In genomic region chr2:28165570-28165969, GRCm38 (mm10) we compare ENCODE assay signal across 26 mouse cellular contexts. TPM values are rescaled to one million over a fixed set of nuclear protein-coding genes. Genes with fewer than 3 reads are reported as not detected.
DNase-seq lines count a peak whose midpoint lies in the region; ATAC-seq and TF ChIP-seq lines count a peak whose summit lies in the region.
"Had no signal": no experiment of that assay in that cellular context is flagged by ENCODE, and none has a peak within 500 bp of the region (broad histone marks: within the 10 kb centered on the region; RNA-seq: fewer than 3 reads in every experiment).

No protein-coding gene starts in this region.

- H3K9me3 ChIP-seq in forebrain, embryonic 10.5 days, result no peaks in the 10 kb centered on the region
- H3K9me3 ChIP-seq in forebrain, embryonic 16.5 days (ENCODE audit: control insufficient read depth, low read length), result no peaks in the 10 kb centered on the region
- H3K9me3 ChIP-seq in kidney, embryonic 15.5 days (replicated peaks), result no peaks in the 10 kb centered on the region
- no peaks in the 10 kb centered on the region for H3K9me3 ChIP-seq in midbrain, embryonic 10.5 days (replicated peaks)
- H3K9me3 ChIP-seq in midbrain, embryonic 14.5 days (ENCODE audit: control insufficient read depth, low read length), result no peaks in the 10 kb centered on the region
- H3K9me3 ChIP-seq: heart, embryonic 13.5 days; intestine, embryonic 15.5 days; liver, embryonic 12.5 days; megakaryocyte, embryonic 14.5 days had no signal

- no peak for TF ChIP-seq CTCF in kidney, adult 2 months (conservative IDR thresholded peaks at IDR 0.05; ENCODE audit: insufficient read depth, insufficient read length, low read depth, low read length)

- 0 out of 2 replicates have a peak overlapping the region, but pooled peaks have one; percentile 20 for H3K27ac ChIP-seq in forebrain, embryonic 10.5 days
- no peak overlapping the region for H3K27ac ChIP-seq in forebrain, embryonic 16.5 days (ENCODE audit: low read length)
- no peak overlapping the region for H3K27ac ChIP-seq in kidney, adult 2 months (ENCODE audit: insufficient read depth, low read depth, low read length)
- no peak overlapping the region for H3K27ac ChIP-seq in kidney, embryonic 15.5 days
- H3K27ac ChIP-seq in midbrain, embryonic 10.5 days (replicated peaks), result peak overlapping the region; percentile 65
- H3K27ac ChIP-seq in midbrain, embryonic 14.5 days (replicated peaks; ENCODE audit: low read depth, low read length), result no peak overlapping the region
- H3K27ac ChIP-seq: heart, adult 2 months; heart, embryonic 13.5 days; hindbrain, postnatal 0 days; intestine, embryonic 15.5 days; liver, embryonic 12.5 days had no signal

- no peaks in the 10 kb centered on the region for H3K27me3 ChIP-seq in forebrain, embryonic 10.5 days (ENCODE audit: poor library complexity, severe bottlenecking)
- no peaks in the 10 kb centered on the region for H3K27me3 ChIP-seq in forebrain, embryonic 16.5 days (replicated peaks; ENCODE audit: control insufficient read depth, insufficient read depth, low read length)
- H3K27me3 ChIP-seq in kidney, adult 2 months (replicated peaks; ENCODE audit: control insufficient read depth, insufficient read depth, low read length), result no peaks in the 10 kb centered on the region
- no peaks in the 10 kb centered on the region for H3K27me3 ChIP-seq in kidney, embryonic 15.5 days
- no peaks in the 10 kb centered on the region for H3K27me3 ChIP-seq in midbrain, embryonic 10.5 days (ENCODE audit: low read depth, poor library complexity, severe bottlenecking)
- no peaks in the 10 kb centered on the region for H3K27me3 ChIP-seq in midbrain, embryonic 14.5 days (ENCODE audit: control insufficient read depth, insufficient read depth, low read length)
- H3K27me3 ChIP-seq: intestine, embryonic 15.5 days had no signal

- DNase-seq in forebrain, embryonic 10.5 days (ENCODE audit: extremely low spot score, low spot score), result no peak
- peak; percentile 14 for DNase-seq in kidney, adult 2 months
- DNase-seq in midbrain, embryonic 10.5 days (ENCODE audit: low spot score), result no peak
- no peak for DNase-seq in midbrain, embryonic 14.5 days
- peak; percentile 21 to 40 for DNase-seq in kidney, postnatal 4 days
- no peak for DNase-seq in retina, postnatal 1 day
- DNase-seq: adrenal gland, adult 8-10 months; cerebellum, adult 2 months; cerebellum, postnatal 14 days; gastrocnemius, postnatal 25 days; heart, adult 2 months; heart, postnatal 10 days; layer of hippocampus, postnatal 36 days; left cerebral cortex, postnatal 4 days; lung, adult 2 months; thymus, adult 2 months; thymus, postnatal 36 days had no signal

- peaks cover 10% of the 10 kb centered on the region for H3K4me1 ChIP-seq in forebrain, embryonic 10.5 days
- H3K4me1 ChIP-seq in forebrain, embryonic 16.5 days (replicated peaks; ENCODE audit: control insufficient read depth, insufficient read depth, low read length), result 0 out of 2 replicates have a peak, but pooled peaks cover 2% of the 10 kb centered on the region
- H3K4me1 ChIP-seq in kidney, adult 2 months (ENCODE audit: control insufficient read depth, insufficient read depth, low read length), result no peaks in the 10 kb centered on the region
- H3K4me1 ChIP-seq in kidney, embryonic 15.5 days, result no peaks in the 10 kb centered on the region
- H3K4me1 ChIP-seq in midbrain, embryonic 10.5 days, result peaks cover 19% of the 10 kb centered on the region
- peaks cover 10% of the 10 kb centered on the region for H3K4me1 ChIP-seq in midbrain, embryonic 14.5 days (ENCODE audit: control insufficient read depth, insufficient read depth, low read length)
- H3K4me1 ChIP-seq: intestine, embryonic 15.5 days; megakaryocyte, embryonic 14.5 days had no signal

- TF ChIP-seq POLR2A in kidney, adult 2 months (IDR thresholded peaks at IDR 0.05; ENCODE audit: low read depth, low read length), result no peak

- no peak for ATAC-seq in forebrain, embryonic 16.5 days
- no peak for ATAC-seq in kidney, embryonic 15.5 days (replicated peaks; ENCODE audit: low FRiP score)
- no peak for ATAC-seq in midbrain, embryonic 14.5 days (ENCODE audit: low FRiP score, low TSS enrichment)
- ATAC-seq: forebrain, embryonic 14.5 days; hindbrain, postnatal 0 days; intestine, embryonic 15.5 days; liver, embryonic 12.5 days; midbrain, embryonic 16.5 days had no signal

- H3K4me2 ChIP-seq in forebrain, embryonic 16.5 days (ENCODE audit: low read length), result no peak overlapping the region
- H3K4me2 ChIP-seq in kidney, embryonic 15.5 days, result no peak overlapping the region
- H3K4me2 ChIP-seq in midbrain, embryonic 14.5 days (ENCODE audit: low read length), result no peak overlapping the region
- H3K4me2 ChIP-seq: heart, embryonic 13.5 days; intestine, embryonic 15.5 days; liver, embryonic 12.5 days had no signal

- H3K9ac ChIP-seq in forebrain, embryonic 16.5 days (replicated peaks; ENCODE audit: low read depth, low read length), result no peak overlapping the region
- no peak overlapping the region for H3K9ac ChIP-seq in kidney, embryonic 15.5 days
- H3K9ac ChIP-seq in midbrain, embryonic 14.5 days (replicated peaks; ENCODE audit: low read length), result no peak overlapping the region
- H3K9ac ChIP-seq: heart, embryonic 13.5 days; intestine, embryonic 15.5 days; liver, embryonic 12.5 days had no signal

- no peak overlapping the region for H3K4me3 ChIP-seq in forebrain, embryonic 10.5 days
- H3K4me3 ChIP-seq in forebrain, embryonic 16.5 days (replicated peaks; ENCODE audit: low read length), result no peak overlapping the region
- H3K4me3 ChIP-seq in kidney, adult 2 months (ENCODE audit: insufficient read depth, low read depth, low read length), result no peak overlapping the region
- H3K4me3 ChIP-seq in kidney, embryonic 15.5 days (replicated peaks), result no peak overlapping the region
- no peak overlapping the region for H3K4me3 ChIP-seq in midbrain, embryonic 10.5 days
- H3K4me3 ChIP-seq in midbrain, embryonic 14.5 days (replicated peaks; ENCODE audit: low read depth, low read length), result no peak overlapping the region
- H3K4me3 ChIP-seq: heart, adult 2 months; heart, embryonic 13.5 days; intestine, embryonic 15.5 days; liver, embryonic 12.5 days; megakaryocyte, embryonic 14.5 days had no signal

- no peaks in the 10 kb centered on the region for H3K36me3 ChIP-seq in forebrain, embryonic 10.5 days (replicated peaks)
- H3K36me3 ChIP-seq in forebrain, embryonic 16.5 days (ENCODE audit: control insufficient read depth, insufficient read depth), result no peaks in the 10 kb centered on the region
- H3K36me3 ChIP-seq in kidney, adult 2 months (ENCODE audit: control insufficient read depth, insufficient read depth, low read length), result no peaks in the 10 kb centered on the region
- H3K36me3 ChIP-seq in kidney, embryonic 15.5 days, result no peaks in the 10 kb centered on the region
- no peaks in the 10 kb centered on the region for H3K36me3 ChIP-seq in midbrain, embryonic 10.5 days
- no peaks in the 10 kb centered on the region for H3K36me3 ChIP-seq in midbrain, embryonic 14.5 days (ENCODE audit: control insufficient read depth, insufficient read depth, low read length)
- H3K36me3 ChIP-seq: heart, embryonic 13.5 days; intestine, embryonic 15.5 days; liver, embryonic 12.5 days had no signal

- 65% methylated on average over 8 of the region's 8 CpGs for WGBS in forebrain, embryonic 10.5 days
- WGBS in forebrain, embryonic 16.5 days, result 62% methylated on average over 8 of the region's 8 CpGs
- WGBS in kidney, adult 2 months, result 58% methylated on average over 8 of the region's 8 CpGs
- WGBS in kidney, embryonic 15.5 days, result 62% methylated on average over 8 of the region's 8 CpGs
- WGBS in midbrain, embryonic 10.5 days, result 57% methylated on average over 8 of the region's 8 CpGs
- WGBS in midbrain, embryonic 14.5 days, result 52% methylated on average over 8 of the region's 8 CpGs

RNA-seq across cellular contexts. Expression of gene Olfm1, which starts 27.2 kb away (rescaled TPM):
- 12.1 and 15.5 TPM in 2 replicates for polyA plus RNA-seq in forebrain, embryonic 10.5 days (2016; fragmentation: Nextera tagmentation; extraction: Ambion mirVana)
- polyA plus RNA-seq in forebrain, embryonic 16.5 days (2015; fragmentation: Nextera tagmentation; extraction: Ambion mirVana), result 226 and 227 TPM in 2 replicates
- 32.5 and 33.5 TPM in 2 replicates for polyA plus RNA-seq in kidney, adult 2 months (2012; rRNA removed)
- 15.0 and 16.9 TPM in 2 replicates for polyA plus RNA-seq in kidney, embryonic 15.5 days (2015; fragmentation: Nextera tagmentation; extraction: Ambion mirVana)
- polyA plus RNA-seq in midbrain, embryonic 10.5 days (2016; fragmentation: Nextera tagmentation; extraction: Ambion mirVana), result 27.8 and 42.4 TPM in 2 replicates
- polyA plus RNA-seq in midbrain, embryonic 14.5 days (2014; fragmentation: Nextera tagmentation; extraction: Ambion mirVana), result 295 and 301 TPM in 2 replicates

Comparison
In these comparisons a context has a peak if more than half of its experiments do, and no peak if none do; other contexts are left out.
1. H3K27ac ChIP-seq: peak in forebrain, embryonic 10.5 days (single experiment) and midbrain, embryonic 10.5 days (single experiment); none in forebrain, embryonic 16.5 days (single experiment), kidney, adult 2 months (single experiment), kidney, embryonic 15.5 days (single experiment) and midbrain, embryonic 14.5 days (single experiment).
2. DNase-seq: peak in kidney, adult 2 months (single experiment) and kidney, postnatal 4 days (2 of 2); none in forebrain, embryonic 10.5 days (single experiment), midbrain, embryonic 10.5 days (single experiment), midbrain, embryonic 14.5 days (single experiment) and retina, postnatal 1 day (single experiment).